9 mouse cellular contexts compared by ENCODE assay signal in the genomic region with DNA sequence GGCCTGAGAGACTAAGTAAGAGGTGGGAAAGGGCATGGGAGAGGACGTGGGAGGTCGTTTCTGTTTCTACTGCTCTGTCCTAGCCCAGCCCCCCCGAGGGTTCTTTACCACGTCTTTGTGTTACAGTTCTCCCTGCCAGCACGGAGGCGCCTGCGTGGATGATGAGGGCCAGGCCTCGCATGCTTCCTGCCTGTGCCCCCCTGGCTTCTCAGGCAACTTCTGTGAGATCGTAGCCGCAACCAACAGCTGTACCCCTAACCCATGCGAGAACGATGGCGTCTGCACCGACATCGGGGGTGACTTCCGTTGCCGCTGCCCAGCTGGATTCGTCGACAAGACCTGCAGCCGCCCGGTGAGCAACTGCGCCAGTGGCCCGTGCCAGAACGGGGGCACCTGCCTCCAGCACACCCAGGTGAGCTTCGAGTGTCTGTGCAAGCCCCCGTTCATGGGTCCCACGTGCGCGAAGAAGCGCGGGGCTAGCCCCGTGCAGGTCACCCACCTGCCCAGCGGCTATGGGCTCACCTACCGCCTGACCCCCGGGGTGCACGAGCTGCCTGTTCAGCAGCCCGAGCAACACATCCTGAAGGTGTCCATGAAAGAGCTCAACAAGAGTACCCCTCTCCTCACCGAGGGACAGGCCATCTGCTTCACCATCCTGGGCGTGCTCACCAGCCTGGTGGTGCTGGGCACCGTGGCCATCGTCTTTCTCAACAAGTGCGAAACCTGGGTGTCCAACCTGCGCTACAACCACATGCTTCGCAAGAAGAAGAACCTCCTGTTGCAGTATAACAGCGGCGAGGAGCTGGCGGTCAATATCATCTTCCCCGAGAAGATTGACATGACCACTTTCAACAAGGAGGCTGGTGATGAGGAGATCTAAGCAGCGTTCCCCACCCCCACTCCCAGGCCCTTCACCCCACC. TPM values are rescaled to one million over a fixed set of nuclear protein-coding genes. Genes with fewer than 3 reads are reported as not detected.
DNase-seq lines count a peak whose midpoint lies in the region; ATAC-seq and TF ChIP-seq lines count a peak whose summit lies in the region.
"Had no signal": no experiment of that assay in that cellular context is flagged by ENCODE, and none has a peak within 500 bp of the region (broad histone marks: within the 10 kb centered on the region; RNA-seq: fewer than 3 reads in every experiment).

No protein-coding gene starts in this region.

- H3K27ac ChIP-seq in liver, embryonic 12.5 days = peak overlapping the region; percentile 11; the same call in 1 of the 2 replicates
- no peak overlapping the region for H3K27ac ChIP-seq in liver, postnatal 0 days (ENCODE audit: low read depth)
- no peak overlapping the region for H3K27ac ChIP-seq in forebrain, postnatal 0 days (ENCODE audit: low read depth, low read length)
- H3K27ac ChIP-seq: liver, embryonic 15.5 days had no signal

- no peak for TF ChIP-seq CTCF in liver, postnatal 0 days (IDR thresholded peaks at IDR 0.05; ENCODE audit: low read depth)
- TF ChIP-seq CTCF in forebrain, postnatal 0 days (IDR thresholded peaks at IDR 0.05; ENCODE audit: low read depth) = no peak

- H3K4me2 ChIP-seq in liver, embryonic 12.5 days = no peak overlapping the region
- H3K4me2 ChIP-seq in liver, postnatal 0 days (ENCODE audit: low read depth, low read length) = no peak overlapping the region
- peak overlapping the region; percentile 32 for H3K4me2 ChIP-seq in forebrain, postnatal 0 days (ENCODE audit: low read depth)
- H3K4me2 ChIP-seq: liver, embryonic 15.5 days had no signal

- whole genome bisulfite sequencing in liver, embryonic 12.5 days (ENCODE audit: insufficient replicate concordance) = 31% methylated on average over 49 of the region's 49 CpGs
- WGBS in liver, postnatal 0 days (ENCODE audit: insufficient replicate concordance) = 42% methylated on average over 49 of the region's 49 CpGs
- 37% methylated on average over 49 of the region's 49 CpGs for WGBS in forebrain, postnatal 0 days

- no peaks in the 10 kb centered on the region for H3K9me3 ChIP-seq in liver, embryonic 12.5 days (replicated peaks)
- H3K9me3 ChIP-seq in liver, postnatal 0 days (ENCODE audit: low read length) = no peaks in the 10 kb centered on the region
- H3K9me3 ChIP-seq in forebrain, postnatal 0 days (ENCODE audit: low read length) = no peaks in the 10 kb centered on the region
- H3K9me3 ChIP-seq: liver, embryonic 15.5 days had no signal

- H3K4me1 ChIP-seq in liver, embryonic 12.5 days = 0 out of 2 replicates have a peak, but pooled peaks cover 3% of the 10 kb centered on the region
- no peaks in the 10 kb centered on the region for H3K4me1 ChIP-seq in liver, postnatal 0 days (ENCODE audit: insufficient read depth)
- no peaks in the 10 kb centered on the region for H3K4me1 ChIP-seq in forebrain, postnatal 0 days (ENCODE audit: insufficient read depth)

- H3K36me3 ChIP-seq in liver, embryonic 12.5 days = peaks cover 25% of the 10 kb centered on the region
- H3K36me3 ChIP-seq in liver, postnatal 0 days (replicated peaks; ENCODE audit: insufficient read depth, low read length) = no peaks in the 10 kb centered on the region
- H3K36me3 ChIP-seq in forebrain, postnatal 0 days (ENCODE audit: insufficient read depth) = no peaks in the 10 kb centered on the region
- H3K36me3 ChIP-seq: liver, embryonic 15.5 days had no signal

- no peak overlapping the region for H3K4me3 ChIP-seq in liver, embryonic 12.5 days
- no peak overlapping the region for H3K4me3 ChIP-seq in liver, postnatal 0 days (ENCODE audit: low read depth, low read length)
- H3K4me3 ChIP-seq in forebrain, postnatal 0 days (ENCODE audit: low read depth, low read length) = no peak overlapping the region
- H3K4me3 ChIP-seq: liver, embryonic 15.5 days had no signal

- H3K27me3 ChIP-seq in liver, embryonic 12.5 days (replicated peaks) = peaks cover 65% of the 10 kb centered on the region
- peaks cover 11% of the 10 kb centered on the region for H3K27me3 ChIP-seq in liver, postnatal 0 days (ENCODE audit: insufficient read depth, low read length)
- peaks cover 36% of the 10 kb centered on the region for H3K27me3 ChIP-seq in forebrain, postnatal 0 days (ENCODE audit: insufficient read depth, low read length)

- no peak for TF ChIP-seq EP300 in liver, postnatal 0 days (IDR thresholded peaks at IDR 0.05; ENCODE audit: low read depth)

- no peak overlapping the region for H3K9ac ChIP-seq in liver, embryonic 12.5 days
- H3K9ac ChIP-seq in liver, postnatal 0 days (replicated peaks) = no peak overlapping the region
- H3K9ac ChIP-seq in forebrain, postnatal 0 days = no peak overlapping the region
- H3K9ac ChIP-seq: liver, embryonic 15.5 days had no signal

- no peak for DNase-seq in liver, postnatal 0 days
- DNase-seq in forebrain, postnatal 0 days = no peak
- DNase-seq in thymus, postnatal 14 days = peak; percentile 66
- no peak for DNase-seq in left cerebral cortex, adult 8-10 months (ENCODE audit: low spot score in 2 of 2)
- DNase-seq in frontal cortex, postnatal 10 days (ENCODE audit: low spot score in 2 of 2) = no peak

- ATAC-seq in liver, embryonic 12.5 days = no peak
- no peak for ATAC-seq in liver, postnatal 0 days
- ATAC-seq in forebrain, postnatal 0 days = no peak
- peak; percentile 20 for ATAC-seq in megakaryocyte progenitor cell, adult 5-6 weeks (replicated peaks; ENCODE audit: poor library complexity)
- no peak for ATAC-seq in cerebellum, adult (ENCODE audit: insufficient number of reproducible peaks, low FRiP score, low TSS enrichment)

RNA-seq across cellular contexts. Expression of a gene that starts 7.1 kb away (rescaled TPM):
- polyA plus RNA-seq in liver, embryonic 12.5 days (2016; fragmentation: Nextera tagmentation; extraction: Ambion mirVana) = 529 and 540 TPM in 2 replicates
- 50.7 and 52.1 TPM in 2 replicates for polyA plus RNA-seq in liver, postnatal 0 days (2015; fragmentation: Nextera tagmentation; extraction: Ambion mirVana)
- total RNA-seq in forebrain, postnatal 0 days (2014; rRNA removed) = 16.5 and 35.8 TPM in 2 replicates
- 12.6 and 18.8 TPM in 2 replicates for polyA plus RNA-seq in forebrain, postnatal 0 days (2015; fragmentation: Nextera tagmentation; extraction: Ambion mirVana)
- 0.64 TPM in 1 of 2 replicates, not detected in the other for total RNA-seq in megakaryocyte progenitor cell, adult 5-6 weeks (2015)
- total RNA-seq in megakaryocyte progenitor cell, adult 5-6 weeks (2017) = not detected in 2 replicates
- 10 to 100 TPM; 12.6 to 16.4 (median 13.7) TPM for total RNA-seq in left cerebral cortex, adult 8-10 months (2022)

Comparison
In these comparisons a context has a peak if more than half of its experiments do, and no peak if none do; other contexts are left out.
1. RNA of a gene that starts 7.1 kb away (total RNA-seq): 16.5 to 35.8 TPM in forebrain, postnatal 0 days and 12.6 to 16.4 TPM in left cerebral cortex, adult 8-10 months; 0.64 TPM in megakaryocyte progenitor cell, adult 5-6 weeks; every median in the first group is over 4 times any median in the second.